Mouse (Mus musculus): ENCODE data around the gene Efna5.

- no peak for TF ChIP-seq POLR2A (IDR thresholded peaks at IDR 0.05; ENCODE audit: extremely low read depth, insufficient read depth, low read length)
- TF ChIP-seq CTCF (IDR thresholded peaks at IDR 0.05; ENCODE audit: low read depth, low read length) = no peak
These were observed 228.7 kb downstream of the Efna5 start for GRCm38 (mm10) chr17:62652451-62652850.
